Mouse (Mus musculus): ENCODE data around the gene Prdm2.

The Prdm2 gene

DNA sequence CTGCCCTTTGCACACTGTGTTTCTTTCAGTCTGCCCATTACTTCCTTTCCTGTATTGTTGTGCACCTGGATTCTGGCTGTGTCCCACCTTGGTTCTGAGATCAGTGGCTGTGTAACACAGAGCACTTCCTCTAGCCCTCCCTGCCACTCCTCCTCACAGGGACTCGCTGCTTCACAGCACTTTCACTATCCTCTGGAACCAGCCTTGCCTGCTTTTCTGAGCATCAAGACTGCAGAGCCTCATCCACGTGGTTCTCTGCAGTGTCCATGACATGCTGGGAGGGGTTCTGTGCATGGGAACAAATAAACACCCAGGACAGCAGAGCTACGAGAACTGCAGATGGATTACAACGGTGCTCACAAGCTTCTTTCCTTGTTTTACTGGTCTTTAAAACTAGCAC is 22.1 kb downstream of the Prdm2 start:
- Histone ChIP-seq H3K27me3 (ENCODE audit: control insufficient read depth, insufficient read depth, low read length, poor library complexity, severe bottlenecking) (no peaks in the 10 kb centered on the region), H3K36me3 (ENCODE audit: control insufficient read depth, insufficient read depth, low read length, poor library complexity, severe bottlenecking) (no peaks in the 10 kb centered on the region; the same call in 1 of the 2 replicates)
- peak; percentile 53 for DNase-seq (ENCODE audit: low read depth, low spot score)

DNA sequence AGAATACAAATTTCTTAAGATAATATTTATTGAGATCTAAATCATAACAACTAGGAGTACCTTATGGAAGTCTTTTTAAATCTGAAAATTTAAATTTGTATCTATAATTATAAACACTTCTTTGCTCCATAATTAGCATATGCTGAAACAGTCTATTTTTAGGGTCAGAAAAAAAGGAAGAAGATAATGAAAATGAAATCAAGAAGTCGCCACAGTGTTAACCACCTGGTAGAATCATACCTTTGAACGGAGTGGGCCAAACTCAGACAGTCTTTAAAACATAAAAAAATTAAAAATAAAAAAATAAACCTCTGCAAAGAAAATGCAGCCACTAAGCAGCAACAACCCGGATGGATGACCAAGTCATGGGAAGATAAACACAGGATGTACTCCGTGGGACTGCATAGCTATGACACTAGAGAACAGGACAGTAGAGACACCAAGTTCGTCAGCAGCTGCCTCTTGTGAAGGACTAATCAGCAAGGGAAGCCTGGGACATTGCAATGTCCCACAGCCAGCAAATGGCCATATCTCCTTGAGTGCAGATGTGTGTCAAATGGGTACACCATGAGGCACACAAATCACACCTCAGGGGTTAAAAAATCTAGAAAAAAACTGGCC is 24.1 kb downstream of the Prdm2 start:
- Histone ChIP-seq H3K36me3 (ENCODE audit: control insufficient read depth, insufficient read depth, low read length, poor library complexity, severe bottlenecking) (no peaks in the 10 kb centered on the region), H3K27me3 (ENCODE audit: control insufficient read depth, insufficient read depth, low read length, poor library complexity, severe bottlenecking) (no peaks in the 10 kb centered on the region)
- DNase-seq (ENCODE audit: low read depth, low spot score) = peak; percentile 57

DNA sequence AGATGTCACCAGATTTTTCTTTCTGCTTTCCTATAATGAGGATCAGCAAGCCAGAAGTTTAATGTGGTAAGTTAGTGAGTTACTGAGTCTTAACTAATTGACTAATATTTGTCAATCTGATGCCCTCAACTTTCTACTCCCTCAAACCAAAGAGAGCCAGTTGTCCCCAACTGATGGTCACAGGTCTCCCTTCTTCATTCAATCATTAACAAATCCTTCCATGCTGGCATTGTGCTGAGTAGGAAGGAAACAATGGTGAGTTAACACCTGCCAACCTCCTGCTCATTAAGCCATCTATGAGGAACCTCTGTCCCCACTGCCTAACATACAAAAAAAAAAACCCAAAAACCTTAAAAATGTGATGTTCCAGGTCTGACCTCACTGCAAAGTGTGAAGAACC is 26.7 kb downstream of the Prdm2 start:
- Histone ChIP-seq H3K27me3 (ENCODE audit: control insufficient read depth, insufficient read depth, low read length, poor library complexity, severe bottlenecking) (no peaks in the 10 kb centered on the region), H3K36me3 (ENCODE audit: control insufficient read depth, insufficient read depth, low read length, poor library complexity, severe bottlenecking) (no peaks in the 10 kb centered on the region; the same call in 1 of the 2 replicates)
- DNase-seq (ENCODE audit: low read depth, low spot score) = no peak

DNA sequence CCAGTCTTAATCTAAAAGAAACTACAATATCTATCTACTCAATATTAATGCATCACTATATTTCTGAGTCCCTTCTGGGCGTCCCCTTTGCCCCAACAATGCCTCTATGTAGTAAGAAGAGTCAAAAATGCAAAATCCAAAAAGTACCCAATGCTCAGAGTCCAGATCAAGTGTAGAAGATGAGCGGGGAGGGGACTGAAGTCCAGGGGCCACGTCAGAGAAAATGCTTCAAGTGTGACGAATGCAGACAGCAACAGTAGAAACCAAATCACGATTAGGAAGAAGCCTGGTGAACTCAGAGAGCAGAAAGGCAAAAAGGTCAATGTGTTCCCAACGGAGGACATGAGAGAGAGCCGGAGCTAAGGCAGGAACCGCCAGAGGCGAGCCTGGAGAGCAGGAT is 27.3 kb downstream of the Prdm2 start:
- H3K27me3 ChIP-seq (ENCODE audit: control insufficient read depth, insufficient read depth, low read length, poor library complexity, severe bottlenecking) = no peaks in the 10 kb centered on the region
- H3K36me3 ChIP-seq (ENCODE audit: control insufficient read depth, insufficient read depth, low read length, poor library complexity, severe bottlenecking) = no peaks in the 10 kb centered on the region; the same call in 1 of the 2 replicates
- DNase-seq (ENCODE audit: low read depth, low spot score) = no peak

DNA sequence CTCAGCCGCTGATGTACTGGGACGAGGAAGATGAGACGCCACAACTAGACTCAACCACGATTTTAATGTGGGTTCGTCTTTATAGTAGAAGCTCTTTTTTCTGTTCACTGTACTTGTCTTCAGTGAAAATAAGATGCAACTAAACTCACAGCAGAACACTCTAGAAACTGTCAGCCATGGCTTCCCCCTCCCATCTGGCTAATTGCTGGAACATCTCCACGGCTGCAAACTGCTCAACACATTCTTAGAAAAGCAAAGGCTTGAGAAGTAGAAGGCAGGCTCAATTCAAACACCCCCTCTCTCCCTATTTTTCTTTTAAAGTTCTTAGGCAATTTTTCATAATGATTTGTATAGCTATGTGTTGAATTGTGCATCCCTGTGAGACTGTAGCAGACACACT is 29.7 kb downstream of the Prdm2 start:
- no peaks in the 10 kb centered on the region for H3K27me3 ChIP-seq (ENCODE audit: control insufficient read depth, insufficient read depth, low read length, poor library complexity, severe bottlenecking)
- DNase-seq (ENCODE audit: low read depth, low spot score) = no peak

DNA sequence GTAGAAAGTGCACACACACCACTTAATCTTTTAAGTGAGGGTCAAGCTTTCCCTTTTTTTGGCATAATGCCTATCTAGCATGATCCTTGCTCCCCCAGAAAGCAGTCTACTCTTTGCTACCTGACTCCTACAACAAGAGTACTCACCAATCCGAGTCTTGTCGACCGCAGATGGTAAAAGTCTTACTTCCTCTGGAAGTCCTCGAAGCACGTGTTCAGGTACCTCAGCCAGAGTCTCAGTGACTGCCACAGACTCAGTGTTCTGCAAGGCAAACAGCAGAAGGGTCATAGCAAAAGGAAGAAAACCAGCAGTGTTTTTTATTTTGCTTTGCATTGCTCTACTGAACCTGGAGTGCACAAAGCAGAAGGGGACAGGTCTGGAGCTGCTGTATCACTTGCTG is 32.1 kb downstream of the Prdm2 start:
- no peaks in the 10 kb centered on the region for H3K27me3 ChIP-seq (ENCODE audit: control insufficient read depth, insufficient read depth, low read length, poor library complexity, severe bottlenecking)
- peak; percentile 63 for DNase-seq (ENCODE audit: low read depth, low spot score)
- no peaks in the 10 kb centered on the region; the same call in 1 of the 2 replicates for H3K36me3 ChIP-seq (ENCODE audit: control insufficient read depth, insufficient read depth, low read length, poor library complexity, severe bottlenecking)

More for the DNA sequence above, 29.7 kb downstream of the Prdm2 start:
- no peaks in the 10 kb centered on the region; the same call in 1 of the 2 replicates for H3K36me3 ChIP-seq (ENCODE audit: control insufficient read depth, insufficient read depth, low read length, poor library complexity, severe bottlenecking)

DNA sequence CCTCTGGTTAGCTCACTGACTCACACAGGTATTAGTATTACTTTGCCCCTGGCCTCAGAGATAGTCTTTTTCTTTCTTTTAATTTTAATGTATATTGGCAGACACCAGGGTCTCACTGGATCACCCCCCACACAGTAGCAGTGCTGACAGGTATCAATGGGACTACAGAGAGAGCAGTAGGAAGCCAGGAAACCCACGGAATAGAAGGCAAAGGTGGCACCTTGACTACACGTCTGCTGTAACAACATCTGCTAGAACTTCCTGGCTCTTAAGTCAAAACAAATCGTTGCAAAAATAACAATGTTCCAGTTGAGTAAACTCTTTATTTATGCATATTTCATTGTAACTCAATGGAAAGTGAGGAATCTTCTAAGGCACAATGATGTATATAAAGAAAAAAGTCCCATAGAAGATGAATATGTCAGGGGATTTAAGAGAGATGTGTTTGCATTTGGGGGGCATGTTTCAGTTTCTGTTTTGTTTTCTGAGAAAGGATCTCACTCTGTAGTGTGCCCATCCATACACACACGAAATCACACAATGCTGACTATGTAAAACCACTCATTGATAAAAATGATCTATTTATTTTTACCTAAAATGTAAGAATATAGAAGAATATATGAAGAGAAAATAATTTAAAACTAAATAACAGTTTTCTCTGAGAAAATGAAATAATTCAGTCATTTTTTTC is 41.0 kb downstream of the Prdm2 start:
- Histone ChIP-seq H3K27me3 (ENCODE audit: control insufficient read depth, insufficient read depth, low read length, poor library complexity, severe bottlenecking) (no peaks in the 10 kb centered on the region), H3K36me3 (ENCODE audit: control insufficient read depth, insufficient read depth, low read length, poor library complexity, severe bottlenecking) (0 out of 2 replicates have a peak, but pooled peaks cover 3% of the 10 kb centered on the region)
- DNase-seq (ENCODE audit: low read depth, low spot score) = peak; percentile 38

DNA sequence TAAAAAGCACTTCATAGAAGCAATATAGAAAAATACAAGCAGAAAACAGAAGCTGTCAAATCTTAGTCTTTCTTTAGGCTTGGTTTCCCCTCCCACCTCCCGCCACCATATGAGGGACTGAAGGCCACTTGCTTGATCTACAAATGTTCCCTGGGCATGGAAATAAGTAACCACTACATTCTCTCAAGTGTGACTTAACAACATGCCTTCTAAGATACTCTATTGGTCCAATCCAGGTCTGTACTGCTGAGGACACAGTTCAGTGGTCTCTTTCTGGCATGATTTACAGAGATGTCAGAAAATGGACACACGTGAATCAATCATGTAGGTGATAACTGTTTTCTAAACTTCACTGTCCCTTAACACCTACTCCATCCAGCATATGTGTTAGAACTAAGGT is 42.5 kb downstream of the Prdm2 start:
- Histone ChIP-seq H3K27me3 (ENCODE audit: control insufficient read depth, insufficient read depth, low read length, poor library complexity, severe bottlenecking) (no peaks in the 10 kb centered on the region), H3K36me3 (ENCODE audit: control insufficient read depth, insufficient read depth, low read length, poor library complexity, severe bottlenecking) (0 out of 2 replicates have a peak, but pooled peaks cover 3% of the 10 kb centered on the region)
- no peak for DNase-seq (ENCODE audit: low read depth, low spot score)

DNA sequence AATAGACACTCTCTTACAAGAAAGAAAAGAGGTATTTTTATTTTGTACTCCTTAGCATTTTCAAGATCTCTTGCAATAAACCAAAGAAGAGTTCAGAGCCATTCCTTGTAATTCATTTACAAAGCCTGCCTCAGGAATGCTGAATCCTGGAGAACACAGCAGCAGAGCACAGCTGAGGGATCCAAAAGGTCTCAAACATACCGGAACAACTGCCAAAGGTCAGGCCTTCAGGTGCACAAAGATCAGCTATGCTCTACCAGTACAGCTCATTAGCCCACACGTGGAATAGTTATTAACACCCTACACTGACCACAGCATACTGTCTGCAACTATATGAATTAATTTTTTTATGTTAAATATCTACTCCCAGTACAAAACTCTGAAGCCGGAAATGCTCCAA is 44.7 kb downstream of the Prdm2 start:
- DNase-seq (ENCODE audit: low read depth, low spot score) = no peak
- peaks cover 3% of the 10 kb centered on the region; the same call in 1 of the 2 replicates for H3K36me3 ChIP-seq (ENCODE audit: control insufficient read depth, insufficient read depth, low read length, poor library complexity, severe bottlenecking)
- no peaks in the 10 kb centered on the region for H3K27me3 ChIP-seq (ENCODE audit: control insufficient read depth, insufficient read depth, low read length, poor library complexity, severe bottlenecking)

DNA sequence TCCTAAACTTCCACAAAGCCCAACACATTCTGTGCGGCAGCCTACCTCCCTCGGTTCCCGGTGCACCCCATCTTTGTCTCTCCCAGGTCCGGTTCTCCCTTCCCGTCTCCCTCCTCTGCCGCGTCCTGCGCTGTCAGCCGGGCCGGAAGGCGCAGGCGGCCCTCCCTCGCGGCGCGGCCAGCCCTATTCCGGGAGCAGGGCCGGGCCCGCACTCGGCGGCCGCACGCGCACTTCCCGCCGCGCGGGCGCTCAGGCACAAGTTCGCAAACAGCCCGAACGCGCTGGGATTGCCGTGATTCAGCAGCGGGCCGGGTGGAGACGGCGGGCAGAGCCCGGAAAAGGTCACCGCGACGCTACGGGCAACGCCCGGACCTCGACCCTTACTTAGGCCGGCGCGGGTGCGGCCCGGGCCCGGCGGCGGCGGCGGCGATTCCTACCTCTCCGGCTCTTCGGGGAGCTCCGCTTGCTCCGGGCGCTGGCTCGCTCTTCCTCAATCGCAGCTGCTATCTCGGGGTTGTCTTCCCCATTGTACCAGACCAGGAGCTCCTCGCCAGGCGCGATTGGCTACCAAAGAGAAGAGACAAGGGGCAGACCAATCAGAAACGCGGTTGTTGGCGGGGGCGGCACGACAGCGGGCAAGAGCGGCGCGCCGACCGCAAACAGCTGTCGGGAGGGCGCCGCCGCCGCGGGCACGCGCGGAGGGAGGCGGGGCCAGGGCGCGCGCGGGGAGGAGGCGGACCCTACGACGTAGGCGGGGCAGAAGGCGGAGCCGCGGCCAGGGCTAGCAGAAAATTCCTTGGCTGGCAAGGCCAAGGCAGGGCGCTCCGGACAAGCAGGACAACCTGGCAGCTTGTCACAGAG is 50.9 kb downstream of the Prdm2 start:
- no peaks in the 10 kb centered on the region for H3K27me3 ChIP-seq (ENCODE audit: control insufficient read depth, insufficient read depth, low read length, poor library complexity, severe bottlenecking)
- peak; percentile 98 for DNase-seq (ENCODE audit: low read depth, low spot score)
- H3K36me3 ChIP-seq (ENCODE audit: control insufficient read depth, insufficient read depth, low read length, poor library complexity, severe bottlenecking) = peaks cover under 1% of the 10 kb centered on the region; the same call in 1 of the 2 replicates

DNA sequence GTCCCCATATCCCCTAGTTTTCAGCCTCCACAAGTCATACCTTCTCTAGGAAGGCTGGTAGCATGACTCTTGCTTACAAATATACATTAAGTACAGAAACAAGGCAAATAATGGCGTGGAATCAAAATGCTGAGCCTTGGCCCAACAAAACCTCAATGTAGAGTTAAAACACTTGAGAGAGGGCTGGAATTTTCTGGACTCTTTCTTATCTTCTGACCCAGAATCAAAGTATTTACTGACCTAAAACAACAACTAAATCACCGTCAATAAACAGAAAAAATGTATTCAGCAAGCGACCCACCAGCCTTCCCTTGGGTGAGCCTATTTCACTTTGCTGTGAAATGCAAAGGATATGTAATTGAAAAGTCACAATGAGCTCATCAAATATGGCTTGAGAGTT is 52.0 kb downstream of the Prdm2 start:
- H3K36me3 ChIP-seq (ENCODE audit: control insufficient read depth, insufficient read depth, low read length, poor library complexity, severe bottlenecking) = no peaks in the 10 kb centered on the region; the same call in 1 of the 2 replicates
- no peak for DNase-seq (ENCODE audit: low read depth, low spot score)
- no peaks in the 10 kb centered on the region for H3K27me3 ChIP-seq (ENCODE audit: control insufficient read depth, insufficient read depth, low read length, poor library complexity, severe bottlenecking)

DNA sequence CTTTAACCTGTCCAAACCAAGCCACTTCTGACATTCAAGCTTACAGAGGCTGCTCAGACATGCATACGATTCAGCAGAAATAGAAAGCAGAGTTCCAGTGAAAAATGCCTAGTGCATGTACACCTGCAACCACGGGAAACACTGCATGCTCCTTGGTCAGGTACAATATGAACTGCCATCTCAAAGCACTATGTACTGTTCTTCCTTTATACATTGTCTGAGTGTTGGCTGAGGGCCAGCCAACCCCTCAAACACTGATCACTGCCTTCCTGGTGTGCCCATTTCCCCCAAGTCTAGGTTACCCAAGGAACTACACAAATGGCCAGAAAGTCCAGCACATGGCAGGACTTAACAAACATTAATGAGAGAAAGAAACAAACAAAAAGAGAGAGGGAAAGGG is 53.5 kb downstream of the Prdm2 start:
- H3K27me3 ChIP-seq (ENCODE audit: control insufficient read depth, insufficient read depth, low read length, poor library complexity, severe bottlenecking) = no peaks in the 10 kb centered on the region
- DNase-seq (ENCODE audit: low read depth, low spot score) = no peak

DNA sequence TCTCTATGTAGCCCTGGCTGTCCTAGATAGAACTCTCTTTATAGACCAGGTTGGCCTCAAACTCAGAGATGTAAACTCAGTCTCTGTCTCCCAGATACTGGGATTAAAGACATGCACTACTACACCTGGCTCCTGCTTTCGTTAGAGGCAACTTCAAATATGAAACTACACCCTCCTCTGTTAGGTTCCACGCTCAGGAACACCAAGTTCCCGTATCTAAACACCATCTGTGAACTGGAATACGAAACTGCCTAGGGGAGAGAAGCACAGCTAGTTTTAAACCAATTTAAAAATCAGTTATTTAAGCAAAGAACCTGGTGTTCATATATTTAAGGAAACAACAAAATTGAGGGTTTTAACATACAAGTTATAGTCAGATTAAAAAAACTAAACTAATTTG is 56.9 kb downstream of the Prdm2 start:
- H3K27me3 ChIP-seq (ENCODE audit: control insufficient read depth, insufficient read depth, low read length, poor library complexity, severe bottlenecking) = no peaks in the 10 kb centered on the region
- no peaks in the 10 kb centered on the region for H3K36me3 ChIP-seq (ENCODE audit: control insufficient read depth, insufficient read depth, low read length, poor library complexity, severe bottlenecking)
- DNase-seq (ENCODE audit: low read depth, low spot score) = no peak

More for the DNA sequence above, 53.5 kb downstream of the Prdm2 start:
- no peaks in the 10 kb centered on the region; the same call in 1 of the 2 replicates for H3K36me3 ChIP-seq (ENCODE audit: control insufficient read depth, insufficient read depth, low read length, poor library complexity, severe bottlenecking)

DNA sequence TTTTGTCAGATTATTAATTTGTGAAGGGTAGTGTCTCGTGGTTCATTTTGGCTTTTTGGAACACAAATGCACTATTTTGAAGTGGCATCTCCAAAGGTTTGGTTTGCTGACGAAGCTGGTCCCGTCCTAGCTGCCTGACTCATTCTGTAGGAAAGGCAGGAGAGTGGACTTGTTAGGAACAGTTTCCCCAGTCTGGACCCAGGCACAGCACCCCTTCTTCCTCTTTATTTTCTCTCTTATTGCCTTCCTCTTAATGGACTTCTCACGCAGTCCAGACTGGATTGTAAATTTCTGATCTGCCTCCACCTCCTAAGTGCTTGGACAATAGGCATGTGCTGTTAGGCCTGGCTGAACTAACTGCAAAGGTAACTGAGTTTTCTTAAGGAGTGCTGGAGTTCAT is 57.8 kb downstream of the Prdm2 start:
- no peaks in the 10 kb centered on the region for H3K36me3 ChIP-seq (ENCODE audit: control insufficient read depth, insufficient read depth, low read length, poor library complexity, severe bottlenecking)
- H3K27me3 ChIP-seq (ENCODE audit: control insufficient read depth, insufficient read depth, low read length, poor library complexity, severe bottlenecking) = no peaks in the 10 kb centered on the region
- DNase-seq (ENCODE audit: low read depth, low spot score) = no peak

DNA sequence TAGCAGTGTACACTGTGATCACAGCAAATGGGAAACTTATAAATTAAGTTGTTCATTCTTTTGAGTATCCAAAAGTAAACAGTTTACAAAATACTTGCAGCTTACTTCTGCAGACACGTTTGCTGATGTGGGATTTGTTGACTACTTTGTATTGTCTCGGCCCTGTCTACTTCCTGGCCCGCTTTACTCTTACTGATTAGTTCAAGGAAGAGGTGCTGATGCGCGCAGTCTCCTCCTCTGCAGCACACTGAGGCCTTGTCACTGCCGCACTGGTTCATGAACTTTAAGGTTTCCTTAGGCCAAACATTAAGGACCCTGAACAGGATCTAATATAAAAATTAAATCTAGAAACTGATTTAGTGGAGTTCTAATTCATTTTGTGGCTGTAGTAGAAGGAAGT is 58.2 kb downstream of the Prdm2 start:
- no peak for DNase-seq (ENCODE audit: low read depth, low spot score)
- H3K36me3 ChIP-seq (ENCODE audit: control insufficient read depth, insufficient read depth, low read length, poor library complexity, severe bottlenecking) = no peaks in the 10 kb centered on the region
- H3K27me3 ChIP-seq (ENCODE audit: control insufficient read depth, insufficient read depth, low read length, poor library complexity, severe bottlenecking) = no peaks in the 10 kb centered on the region
